Mouse (Mus musculus): ENCODE results near the gene AI481877.
"Not testable (repeated sequence)": the region's sequence is repeated elsewhere in the genome, so short reads cannot be mapped to it uniquely, and the experiment has no call there.

Gene AI481877

GRCm38 (mm10) chr4:59138507-59139033 lies at the start of gene AI481877:
AI481877 (minus strand) TSS chr4:59138983.
- DNase-seq (ENCODE audit: low spot score in 2 of 2) = not testable (repeated sequence)

DNA sequence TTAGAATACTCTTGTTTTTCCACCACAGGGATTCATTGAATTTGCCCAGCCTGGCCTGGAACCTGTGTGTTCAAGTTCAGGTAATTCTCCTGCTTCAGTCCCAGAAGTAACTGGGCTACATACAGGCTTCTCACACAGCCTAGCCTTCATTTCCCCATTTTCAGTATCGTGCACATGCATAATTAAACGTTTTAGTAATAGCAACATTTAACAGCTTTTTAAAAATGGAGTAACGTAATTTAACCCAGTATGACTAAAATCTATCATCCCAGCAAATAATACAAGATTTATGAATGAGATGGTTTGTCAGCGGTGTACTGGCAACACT lies 49.7 kb upstream of the AI481877 start:
- no peak for DNase-seq (ENCODE audit: low spot score in 2 of 2)

DNA sequence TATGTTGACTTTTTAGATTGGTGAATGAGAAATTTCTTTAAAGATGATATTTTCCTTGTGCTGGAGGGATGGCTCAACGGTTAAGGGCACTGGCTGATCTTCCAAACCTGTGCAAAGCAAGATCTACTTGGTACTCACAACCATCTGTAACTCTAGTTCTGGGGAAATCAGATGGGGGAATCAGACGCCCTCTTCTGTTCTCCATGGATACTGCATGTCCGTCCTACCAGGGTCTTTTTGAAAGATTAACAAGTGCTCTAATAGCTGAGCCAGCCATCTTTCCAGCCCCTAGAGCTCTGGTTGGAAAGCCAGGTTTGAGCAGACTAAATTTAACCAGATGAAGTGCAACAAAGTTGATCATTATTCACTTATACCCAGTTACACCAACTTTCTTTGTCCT lies 48.5 kb upstream of the AI481877 start:
- no peak for DNase-seq (ENCODE audit: low spot score in 2 of 2)

GRCm38 (mm10) chr4:59185671-59186070 lies 46.9 kb upstream of the AI481877 start:
- no peak for DNase-seq (ENCODE audit: low spot score in 2 of 2)

DNA sequence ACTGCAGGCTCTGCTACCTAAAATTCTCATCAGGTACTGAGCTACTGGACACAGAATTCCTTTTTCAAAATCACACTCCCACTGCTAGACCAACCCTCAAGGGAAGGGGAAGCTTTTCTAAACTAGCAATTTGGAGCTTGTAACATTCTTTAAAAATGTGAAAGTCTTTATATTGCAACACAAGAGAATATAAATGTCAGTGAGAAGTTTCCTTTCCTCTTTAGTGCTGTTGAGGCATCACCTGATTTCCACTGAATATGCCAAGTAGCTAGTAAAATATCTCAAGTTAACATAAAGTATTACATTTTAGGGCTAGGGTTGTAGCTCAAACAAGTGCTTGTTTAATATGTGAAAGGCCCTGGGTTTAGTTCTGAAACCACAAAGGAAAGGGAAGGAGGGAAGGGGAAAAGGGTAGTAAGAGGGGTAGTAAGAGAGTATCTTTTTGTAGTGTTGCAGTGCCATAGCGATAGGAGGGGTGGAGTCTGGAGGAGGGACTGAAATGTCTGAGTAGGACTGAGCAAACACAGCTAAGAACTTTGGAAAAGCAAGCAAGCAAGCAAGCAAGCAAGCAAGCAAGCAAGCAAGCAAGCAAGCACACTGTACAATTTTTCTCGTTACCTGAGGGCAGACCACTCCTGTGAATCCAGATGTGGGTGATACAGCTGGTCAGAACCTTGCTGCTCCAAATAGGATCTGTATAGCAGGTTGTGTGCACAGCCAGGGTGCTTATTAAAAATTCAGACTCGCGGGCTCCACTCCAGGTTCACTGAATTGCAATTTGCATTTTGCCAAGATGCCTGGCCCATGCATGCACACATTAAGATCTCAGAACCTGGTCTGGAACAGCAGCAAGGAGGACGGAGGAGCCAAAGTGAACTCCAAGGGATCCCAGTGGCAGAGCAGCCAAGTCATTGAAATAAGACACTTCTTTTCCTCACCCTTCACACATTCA lies 42.8 kb upstream of the AI481877 start:
- no peak for DNase-seq (ENCODE audit: low spot score in 2 of 2)

DNA sequence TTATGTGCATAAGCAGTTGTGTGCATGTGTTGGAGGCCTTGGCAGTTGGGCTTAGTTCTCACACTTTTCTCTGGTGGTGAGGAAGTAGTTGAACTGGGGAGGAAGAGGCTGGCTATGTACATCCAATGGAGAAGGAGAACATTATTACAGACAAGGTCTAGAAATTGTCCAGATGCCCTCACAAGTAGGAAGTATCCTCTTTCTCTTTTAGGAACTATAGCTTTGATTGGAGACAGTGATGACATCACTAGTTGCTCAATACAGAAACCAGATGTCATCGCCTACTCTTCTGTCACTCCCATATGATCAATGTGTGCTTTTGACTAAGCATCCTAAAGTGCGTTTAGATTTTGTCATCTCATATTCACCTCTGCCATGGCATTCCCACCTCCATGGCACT lies 38.8 kb upstream of the AI481877 start:
- DNase-seq (ENCODE audit: low spot score in 2 of 2) = no peak

- no peak for DNase-seq (ENCODE audit: low spot score in 2 of 2)
Measured at GRCm38 (mm10) chr4:59175929-59176328, 37.1 kb upstream of the AI481877 start.

GRCm38 (mm10) chr4:59175003-59175402 lies 36.2 kb upstream of the AI481877 start:
- DNase-seq (ENCODE audit: low spot score in 2 of 2) = no peak

- no peak for DNase-seq (ENCODE audit: low spot score in 2 of 2)
Measured at GRCm38 (mm10) chr4:59173181-59173922, 34.6 kb upstream of the AI481877 start.

- no peak for DNase-seq (ENCODE audit: low spot score in 2 of 2)
Measured at GRCm38 (mm10) chr4:59172616-59173015, 33.8 kb upstream of the AI481877 start.

- no peak for DNase-seq (ENCODE audit: low spot score in 2 of 2)
Measured at GRCm38 (mm10) chr4:59169981-59170380, 31.2 kb upstream of the AI481877 start.

GRCm38 (mm10) chr4:59167251-59167847 lies 28.6 kb upstream of the AI481877 start:
- no peak for DNase-seq (ENCODE audit: low spot score in 2 of 2)

- DNase-seq (ENCODE audit: low spot score in 2 of 2) = no peak
Measured at GRCm38 (mm10) chr4:59164034-59164433, 25.3 kb upstream of the AI481877 start.

DNA sequence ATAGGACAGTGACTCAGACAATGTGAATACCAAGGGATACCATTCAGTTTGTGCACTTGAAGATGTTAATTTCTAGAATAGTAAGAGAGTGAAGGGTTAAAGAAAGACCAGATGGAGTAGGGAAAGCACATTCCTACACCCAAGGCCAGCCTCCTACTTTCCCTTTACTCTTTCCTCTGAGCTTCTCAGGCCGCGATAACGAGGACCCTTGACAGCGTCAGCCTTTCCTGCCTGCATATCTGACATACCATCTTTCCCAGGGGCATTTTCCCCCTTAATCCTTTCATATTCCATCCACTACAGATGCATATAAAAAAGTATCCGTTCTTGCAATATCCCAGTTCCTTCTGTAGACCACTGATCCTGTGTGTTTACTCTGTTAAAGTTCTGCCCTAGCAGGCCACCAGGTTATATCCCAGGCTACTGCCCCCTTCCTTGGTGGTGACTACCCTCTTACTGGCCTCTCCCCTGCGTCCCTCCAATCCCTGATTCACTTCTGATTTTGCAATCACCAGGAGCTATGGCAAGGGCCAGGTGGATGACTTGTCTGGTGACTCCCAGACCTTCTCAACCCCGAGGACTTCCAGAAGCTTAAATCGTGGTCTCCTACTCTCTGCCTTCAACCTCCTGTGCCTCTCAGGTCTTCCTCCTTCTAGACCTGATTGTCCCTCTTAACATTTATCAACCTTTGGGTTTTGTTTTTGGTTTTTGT lies 22.3 kb upstream of the AI481877 start:
- DNase-seq (ENCODE audit: low spot score in 2 of 2) = no peak

GRCm38 (mm10) chr4:59160289-59160688 lies 21.5 kb upstream of the AI481877 start:
- DNase-seq (ENCODE audit: low spot score in 2 of 2) = no peak

GRCm38 (mm10) chr4:59157654-59158053 lies 18.9 kb upstream of the AI481877 start:
- DNase-seq (ENCODE audit: low spot score in 2 of 2) = no peak

DNA sequence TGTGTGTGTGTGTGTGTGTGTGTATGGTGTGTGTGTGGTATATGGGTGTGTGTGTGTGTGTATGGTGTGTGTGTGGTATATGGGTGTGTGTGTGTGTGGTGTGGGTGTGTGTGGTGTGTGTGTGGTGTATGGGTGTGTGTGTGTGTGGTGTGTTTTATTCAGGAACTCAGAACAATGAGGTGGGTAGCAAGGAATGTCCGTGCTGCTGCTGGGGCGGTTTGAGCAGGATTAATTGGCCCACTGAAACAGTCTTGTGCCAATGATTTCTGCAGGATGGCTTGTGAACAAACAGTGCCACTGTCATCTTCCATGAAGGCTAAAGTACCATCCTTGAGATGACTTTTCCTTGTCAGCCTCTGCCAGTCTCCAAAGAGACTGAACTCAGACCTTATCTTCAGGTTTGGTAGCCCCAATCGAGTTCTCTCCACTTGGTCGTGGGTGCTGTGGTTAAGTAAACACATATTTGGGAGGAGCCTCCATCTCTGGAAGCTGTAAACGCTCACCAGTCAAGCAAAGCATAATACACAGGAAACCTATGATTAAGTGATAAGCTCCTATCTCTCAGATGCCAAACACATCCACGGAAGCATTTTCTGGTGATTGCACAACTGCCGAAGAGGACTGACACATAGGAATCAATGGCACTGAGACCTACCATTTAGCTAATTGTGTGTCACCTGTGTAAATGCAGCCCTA lies 18.3 kb upstream of the AI481877 start:
- no peak for DNase-seq (ENCODE audit: low spot score in 2 of 2)

- no peak for DNase-seq (ENCODE audit: low spot score in 2 of 2)
Measured at GRCm38 (mm10) chr4:59151953-59152352, 13.2 kb upstream of the AI481877 start.

DNA sequence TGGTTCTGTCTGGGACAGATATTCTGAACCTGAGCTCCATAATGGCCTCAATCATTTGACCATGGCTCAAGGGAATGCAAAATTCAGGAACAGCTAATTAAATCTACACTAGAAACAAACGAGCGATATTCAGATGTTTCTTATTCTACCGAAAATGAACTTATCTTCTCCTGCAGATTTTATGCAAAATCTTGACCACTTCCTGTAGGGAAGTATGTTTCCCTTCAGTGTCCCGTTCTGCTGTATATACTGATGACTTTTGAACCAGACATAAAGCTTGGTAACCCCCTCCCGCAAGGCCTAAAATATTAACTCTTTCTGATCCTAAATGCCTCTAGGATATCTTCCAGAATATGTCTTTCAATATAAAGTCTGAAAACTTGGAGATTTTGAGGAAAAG lies 12.1 kb upstream of the AI481877 start:
- DNase-seq (ENCODE audit: low spot score in 2 of 2) = no peak

GRCm38 (mm10) chr4:59149043-59149442 lies 10.3 kb upstream of the AI481877 start:
- no peak for DNase-seq (ENCODE audit: low spot score in 2 of 2)

- DNase-seq (ENCODE audit: low spot score in 2 of 2) = no peak
Measured at GRCm38 (mm10) chr4:59128935-59129334, 9.8 kb downstream of the AI481877 start.
